Mouse (Mus musculus): ENCODE data around the gene Olfr698. TPM values are rescaled to one million over a fixed set of nuclear protein-coding genes. Genes with fewer than 3 reads are reported as not detected.
"Not testable (repeated sequence)": the region's sequence is repeated elsewhere in the genome, so short reads cannot be mapped to it uniquely, and the experiment has no call there.

Gene Olfr698
- not detected in 2 replicates for total RNA-seq (2014; rRNA removed)
- not detected in 2 replicates for polyA plus RNA-seq (2012; rRNA removed)

- H3K4me1 ChIP-seq (ENCODE audit: control insufficient read depth, insufficient read depth, low read length): no peaks in the 10 kb centered on the region
- no peaks in the 10 kb centered on the region for H3K27me3 ChIP-seq (ENCODE audit: control insufficient read depth, insufficient read depth, low read length)
- H3K27ac ChIP-seq (replicated peaks; ENCODE audit: insufficient read depth, low read depth, low read length): no peak within 1 kb of the TSS
- TF ChIP-seq POLR2A (IDR thresholded peaks at IDR 0.05; ENCODE audit: extremely low read depth, insufficient read depth, low read length) (no peak), CTCF (IDR thresholded peaks at IDR 0.05; ENCODE audit: low read depth, low read length) (no peak)
- H3K4me3 ChIP-seq (ENCODE audit: insufficient read depth, low read depth, low read length): no peak within 1 kb of the TSS
- no peak within 1 kb of the TSS for H3K9ac ChIP-seq (ENCODE audit: low read depth, low read length)
- H3K79me2 ChIP-seq (ENCODE audit: control insufficient read depth, insufficient read depth, low read length): no peaks in the 10 kb centered on the region
- no peak for DNase-seq (ENCODE audit: extremely low read depth, low read depth, low spot score)
- H3K36me3 ChIP-seq (ENCODE audit: control insufficient read depth, insufficient read depth, low read length): no peaks in the 10 kb centered on the region
These were observed at the start of gene Olfr698 for GRCm38 (mm10) chr7:106755297-106755696. TSS of gene Olfr698 (minus strand) at chr7:106755397.

GRCm38 (mm10) chr7:106793098-106793497, 37.9 kb upstream of the Olfr698 start, which contains the start of gene Olfr699:
TSS of gene Olfr699 (minus strand) at chr7:106793198.
- no peak for TF ChIP-seq POLR2A (IDR thresholded peaks at IDR 0.05; ENCODE audit: extremely low read depth, insufficient read depth, low read length)
- no peak for TF ChIP-seq CTCF (IDR thresholded peaks at IDR 0.05; ENCODE audit: low read depth, low read length)
- Histone ChIP-seq H3K4me1 (ENCODE audit: control insufficient read depth, insufficient read depth, low read length) (no peaks in the 10 kb centered on the region), H3K4me3 (ENCODE audit: insufficient read depth, low read depth, low read length) (no peak within 1 kb of the TSS), H3K27ac (replicated peaks; ENCODE audit: insufficient read depth, low read depth, low read length) (no peak within 1 kb of the TSS), H3K79me2 (ENCODE audit: control insufficient read depth, insufficient read depth, low read length) (no peaks in the 10 kb centered on the region), H3K36me3 (ENCODE audit: control insufficient read depth, insufficient read depth, low read length) (no peaks in the 10 kb centered on the region), H3K27me3 (ENCODE audit: control insufficient read depth, insufficient read depth, low read length) (no peaks in the 10 kb centered on the region), H3K9ac (ENCODE audit: low read depth, low read length) (no peak within 1 kb of the TSS)
- 71% methylated on average over 1 of the region's 1 CpGs for WGBS
- no peak for DNase-seq (ENCODE audit: extremely low read depth, low read depth, low spot score)

GRCm38 (mm10) chr7:106788330-106788729, 33.1 kb upstream of the Olfr698 start:
- H3K4me1 ChIP-seq (ENCODE audit: control insufficient read depth, insufficient read depth, low read length): no peaks in the 10 kb centered on the region
- no peak overlapping the region for H3K9ac ChIP-seq (ENCODE audit: low read depth, low read length)
- H3K36me3 ChIP-seq (ENCODE audit: control insufficient read depth, insufficient read depth, low read length): no peaks in the 10 kb centered on the region
- H3K27ac ChIP-seq (replicated peaks; ENCODE audit: insufficient read depth, low read depth, low read length): no peak overlapping the region
- H3K79me2 ChIP-seq (ENCODE audit: control insufficient read depth, insufficient read depth, low read length): no peaks in the 10 kb centered on the region
- H3K27me3 ChIP-seq (ENCODE audit: control insufficient read depth, insufficient read depth, low read length): no peaks in the 10 kb centered on the region
- TF ChIP-seq POLR2A (IDR thresholded peaks at IDR 0.05; ENCODE audit: extremely low read depth, insufficient read depth, low read length) (no peak), CTCF (IDR thresholded peaks at IDR 0.05; ENCODE audit: low read depth, low read length) (no peak)
- DNase-seq (ENCODE audit: extremely low read depth, low read depth, low spot score): peak; percentile 20
- no peak overlapping the region for H3K4me3 ChIP-seq (ENCODE audit: insufficient read depth, low read depth, low read length)

GRCm38 (mm10) chr7:106761008-106761407, 5.8 kb upstream of the Olfr698 start:
- H3K36me3 ChIP-seq (ENCODE audit: control insufficient read depth, insufficient read depth, low read length); H3K9ac ChIP-seq (ENCODE audit: low read depth, low read length); H3K4me3 ChIP-seq (ENCODE audit: insufficient read depth, low read depth, low read length); H3K27me3 ChIP-seq (ENCODE audit: control insufficient read depth, insufficient read depth, low read length); H3K79me2 ChIP-seq (ENCODE audit: control insufficient read depth, insufficient read depth, low read length); H3K4me1 ChIP-seq (ENCODE audit: control insufficient read depth, insufficient read depth, low read length); DNase-seq (ENCODE audit: extremely low read depth, low read depth, low spot score); H3K27ac ChIP-seq (replicated peaks; ENCODE audit: insufficient read depth, low read depth, low read length): not testable (repeated sequence)
- WGBS: 88% methylated on average over 2 of the region's 2 CpGs

GRCm38 (mm10) chr7:106758800-106759199, 3.6 kb upstream of the Olfr698 start:
- H3K27ac ChIP-seq (replicated peaks; ENCODE audit: insufficient read depth, low read depth, low read length): no peak overlapping the region
- no peaks in the 10 kb centered on the region for H3K79me2 ChIP-seq (ENCODE audit: control insufficient read depth, insufficient read depth, low read length)
- no peak overlapping the region for H3K4me3 ChIP-seq (ENCODE audit: insufficient read depth, low read depth, low read length)
- TF ChIP-seq CTCF (IDR thresholded peaks at IDR 0.05; ENCODE audit: low read depth, low read length): no peak
- no peak for TF ChIP-seq POLR2A (IDR thresholded peaks at IDR 0.05; ENCODE audit: extremely low read depth, insufficient read depth, low read length)
- H3K9ac ChIP-seq (ENCODE audit: low read depth, low read length): no peak overlapping the region
- 88% methylated on average over 2 of the region's 2 CpGs for WGBS
- no peaks in the 10 kb centered on the region for H3K4me1 ChIP-seq (ENCODE audit: control insufficient read depth, insufficient read depth, low read length)
- H3K27me3 ChIP-seq (ENCODE audit: control insufficient read depth, insufficient read depth, low read length): no peaks in the 10 kb centered on the region
- peak; percentile 20 for DNase-seq (ENCODE audit: extremely low read depth, low read depth, low spot score)
- no peaks in the 10 kb centered on the region for H3K36me3 ChIP-seq (ENCODE audit: control insufficient read depth, insufficient read depth, low read length)

GRCm38 (mm10) chr7:106745811-106746210, 9.4 kb downstream of the Olfr698 start:
- Histone ChIP-seq H3K36me3 (ENCODE audit: control insufficient read depth, insufficient read depth, low read length) (no peaks in the 10 kb centered on the region), H3K4me3 (ENCODE audit: insufficient read depth, low read depth, low read length) (no peak overlapping the region), H3K4me1 (ENCODE audit: control insufficient read depth, insufficient read depth, low read length) (no peaks in the 10 kb centered on the region), H3K27ac (replicated peaks; ENCODE audit: insufficient read depth, low read depth, low read length) (no peak overlapping the region), H3K79me2 (ENCODE audit: control insufficient read depth, insufficient read depth, low read length) (no peaks in the 10 kb centered on the region), H3K27me3 (ENCODE audit: control insufficient read depth, insufficient read depth, low read length) (no peaks in the 10 kb centered on the region), H3K9ac (ENCODE audit: low read depth, low read length) (no peak overlapping the region)
- DNase-seq (ENCODE audit: extremely low read depth, low read depth, low spot score): no peak
- WGBS: 95% methylated on average over 5 of the region's 5 CpGs
- TF ChIP-seq POLR2A (IDR thresholded peaks at IDR 0.05; ENCODE audit: extremely low read depth, insufficient read depth, low read length): no peak
- TF ChIP-seq CTCF (IDR thresholded peaks at IDR 0.05; ENCODE audit: low read depth, low read length): no peak

Data from liver, adult 2 months (tissue).